Mouse (Mus musculus) CD8-positive naive resting alpha-beta T cell, adult 2 months (primary cell): ENCODE results near the gene Aplp2.
"Not testable (repeated sequence)": the region's sequence is repeated elsewhere in the genome, so short reads cannot be mapped to it uniquely, and the experiment has no call there.

Experiments
- DNase-seq, 2 experiments: peaks; one replicate each; pipeline ENCODE4 v3.0.0; 2022; ENCODE audit warnings: low read depth in 2 of 2, low spot score in 2 of 2

Gene Aplp2

DNA sequence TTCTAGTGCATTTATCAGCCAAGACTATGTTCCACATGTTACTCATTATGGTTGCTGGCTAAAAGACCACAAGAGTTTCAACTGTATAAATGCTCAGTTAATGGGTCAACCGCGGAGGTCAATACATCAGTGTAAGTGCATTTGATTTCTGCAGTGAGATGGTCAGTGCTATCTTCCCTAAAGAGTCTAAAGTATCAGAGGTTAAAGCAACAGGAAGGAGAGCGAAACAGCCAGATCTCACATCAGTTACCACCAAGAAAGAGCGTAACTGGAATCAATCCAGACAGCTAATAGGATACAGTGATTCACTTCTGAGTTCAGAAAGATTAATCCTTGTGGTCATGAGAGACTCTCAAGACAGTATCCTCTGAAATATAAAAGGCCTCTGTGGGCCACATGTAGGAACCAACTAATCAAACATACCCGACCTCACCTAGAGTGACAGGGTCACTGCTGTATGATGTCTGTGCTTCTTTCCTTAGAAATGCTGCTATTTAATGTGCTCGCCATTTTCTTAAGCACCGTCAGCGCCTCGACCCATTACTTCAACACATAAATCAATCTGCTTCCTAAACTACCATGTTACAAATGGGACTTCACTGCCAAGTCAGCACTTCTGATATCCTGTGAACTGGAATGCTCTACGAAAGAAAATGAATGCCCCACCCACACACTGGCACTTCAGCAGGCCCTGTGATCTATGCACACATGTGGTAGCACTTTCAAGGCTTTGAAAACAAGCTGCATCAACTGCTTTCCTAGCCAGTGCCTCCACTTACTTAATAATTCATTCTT is 30.1 kb downstream of the Aplp2 start:
- DNase-seq = no peak

DNA sequence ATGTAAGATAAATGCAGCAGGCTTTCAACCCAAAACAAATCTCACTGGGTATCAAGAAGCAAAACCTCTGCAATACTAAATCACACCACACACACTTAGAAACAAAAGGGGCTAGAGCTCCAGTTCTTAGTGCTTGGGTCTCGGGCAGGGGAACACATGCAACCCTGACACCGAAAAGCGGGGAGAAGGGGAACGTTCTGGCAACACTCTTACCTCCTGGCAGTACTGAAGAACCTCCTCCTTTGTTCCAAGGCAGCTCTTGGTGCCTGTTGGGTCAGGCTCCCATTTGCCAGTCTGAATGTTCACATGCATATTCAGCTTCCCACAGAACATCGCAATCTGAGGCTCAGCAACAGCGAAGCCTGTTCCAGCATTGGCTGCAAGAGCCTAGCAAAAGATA is 33.9 kb downstream of the Aplp2 start:
- no peak for DNase-seq

DNA sequence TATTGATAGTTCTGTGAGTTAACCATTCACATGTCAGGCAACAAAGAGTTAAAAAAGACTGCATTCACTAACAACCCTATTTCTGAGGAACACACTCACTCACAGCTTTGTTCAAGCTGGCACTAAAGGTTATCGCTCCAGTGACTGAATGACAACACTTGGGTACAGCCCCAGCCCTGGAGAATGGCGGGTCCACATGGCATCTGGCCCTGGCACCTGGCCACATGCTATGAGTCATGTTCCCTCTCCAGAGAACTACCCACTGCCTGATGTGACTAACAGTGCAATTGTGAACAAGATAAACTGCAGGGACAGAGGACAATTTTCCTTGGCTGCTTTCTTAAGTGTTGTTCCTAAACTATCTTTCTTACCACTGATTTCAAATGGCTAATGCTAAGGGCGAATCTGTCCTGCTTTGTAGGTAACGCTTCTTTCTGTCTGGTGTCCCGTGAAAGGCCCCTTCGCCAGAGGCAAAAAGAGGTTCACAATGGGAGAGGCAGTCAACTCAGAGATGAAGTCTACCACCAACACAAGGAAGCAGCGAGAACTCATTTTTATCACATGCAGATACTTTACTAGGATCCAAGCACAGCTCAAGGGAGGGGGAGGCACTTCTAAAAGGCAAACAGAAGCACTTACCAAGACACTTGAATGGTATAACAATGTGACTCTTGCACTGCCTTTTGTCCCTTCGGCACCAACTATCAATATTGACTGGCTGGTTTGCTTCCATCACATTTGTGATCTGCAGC is 35.1 kb downstream of the Aplp2 start:
- DNase-seq = no peak

DNA sequence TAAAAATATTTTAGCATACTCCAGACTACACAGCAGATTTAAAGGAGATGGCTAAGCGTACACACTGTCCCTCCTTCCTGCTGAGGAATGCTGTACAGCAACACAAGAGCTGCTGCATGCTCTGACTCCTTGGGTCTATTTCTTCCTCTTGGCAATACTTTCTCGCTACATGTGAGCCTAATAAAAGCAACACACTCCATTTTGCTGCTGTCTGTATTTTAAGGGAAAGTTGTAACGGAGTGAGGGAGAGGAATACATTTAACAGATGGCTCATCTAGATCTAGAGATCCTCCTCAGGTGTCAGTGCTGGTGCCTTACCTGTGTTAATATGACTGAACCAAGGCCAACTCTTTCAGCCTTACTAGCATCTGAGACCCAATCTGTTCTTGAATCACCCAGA is 35.6 kb downstream of the Aplp2 start:
- no peak for DNase-seq

DNA sequence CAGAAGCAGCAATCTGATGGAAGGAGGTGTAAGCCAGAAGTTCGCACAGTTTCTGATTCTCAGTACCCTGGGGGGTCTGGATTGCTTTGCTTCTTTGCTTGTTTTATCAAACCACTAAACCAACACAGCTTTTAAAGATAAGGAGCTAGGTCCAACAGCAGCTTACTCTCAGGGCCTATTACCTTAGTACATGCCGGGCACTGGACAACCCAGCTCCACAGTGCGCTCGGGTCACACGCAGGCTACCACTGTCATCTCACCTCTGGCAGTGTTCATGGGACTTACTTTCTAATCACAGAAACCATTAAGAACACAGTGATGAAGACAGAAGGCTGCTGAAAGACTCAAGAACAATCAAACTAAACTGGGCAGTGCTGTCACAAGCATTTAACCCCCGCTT is 36.3 kb downstream of the Aplp2 start:
- no peak for DNase-seq

DNA sequence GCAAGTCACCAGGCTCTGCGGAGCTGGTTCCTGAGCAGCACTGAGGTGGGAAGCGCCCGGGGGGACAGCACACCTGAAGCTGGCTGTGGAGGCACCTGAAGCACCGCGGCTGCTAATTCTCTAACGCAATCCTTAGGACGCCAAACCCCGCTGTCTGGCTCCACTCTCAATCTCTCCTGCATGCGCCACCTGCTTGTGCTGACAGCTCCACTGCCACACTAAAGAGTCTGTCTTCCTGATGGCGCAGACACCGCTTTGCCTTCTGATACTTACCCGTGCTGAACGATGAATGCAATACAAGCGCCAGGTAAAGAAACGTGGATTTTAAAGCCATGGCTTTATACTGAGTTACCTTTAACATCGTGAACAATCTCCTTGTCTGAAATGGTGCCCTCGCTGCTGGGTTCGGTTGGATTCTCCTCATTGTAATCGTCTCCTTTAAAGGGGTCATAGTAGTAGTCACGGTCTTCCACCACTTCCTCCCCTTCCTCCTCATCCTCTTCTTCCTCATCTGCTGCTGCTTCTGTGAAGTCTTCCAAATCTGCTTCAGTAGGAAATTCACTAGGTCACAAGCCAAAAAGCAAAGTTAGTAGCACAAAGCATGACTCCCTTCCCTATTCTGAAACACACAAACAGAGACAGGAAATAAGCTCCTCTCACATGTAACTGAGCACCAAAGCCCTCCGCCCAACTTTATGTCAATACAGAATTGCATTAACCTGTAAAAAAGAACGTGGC is 43.1 kb downstream of the Aplp2 start:
- no peak for DNase-seq

DNA sequence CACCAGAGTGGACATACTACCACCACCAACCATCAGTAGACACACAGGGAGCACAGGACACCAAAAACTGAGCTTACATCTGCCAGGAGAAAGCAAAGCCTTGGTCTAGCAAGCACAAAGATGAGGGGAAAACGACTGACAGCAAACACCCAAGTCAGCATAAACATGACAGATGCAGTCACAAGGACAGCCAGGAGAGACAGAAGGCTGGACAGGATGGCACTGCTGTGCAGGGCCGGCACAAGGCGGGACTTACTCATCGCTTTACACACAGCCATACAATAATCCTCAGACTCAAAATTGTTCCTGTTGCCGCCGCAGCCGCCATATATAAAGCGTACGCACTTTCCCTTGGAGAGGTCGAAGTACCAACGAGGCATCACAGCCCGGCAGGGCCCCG is 44.3 kb downstream of the Aplp2 start:
- no peak for DNase-seq

DNA sequence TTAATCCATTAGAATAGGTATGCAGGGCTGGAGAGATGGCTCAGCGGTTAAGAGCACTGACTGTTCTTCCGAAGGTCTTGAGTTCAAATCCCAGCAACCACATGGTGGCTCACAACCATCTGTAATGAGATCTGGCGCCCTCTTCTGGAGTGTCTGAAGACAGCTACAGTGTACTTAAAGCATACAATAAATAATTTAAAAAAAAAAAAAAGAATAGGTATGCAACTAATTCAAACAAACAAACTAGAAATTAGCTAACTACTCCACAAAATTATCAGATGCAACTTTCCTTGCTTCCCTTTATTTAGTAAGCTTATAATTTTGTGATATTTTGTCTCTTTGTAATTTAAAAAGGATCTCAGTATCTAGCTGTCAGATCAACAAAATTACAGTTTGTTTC is 46.1 kb downstream of the Aplp2 start:
- DNase-seq = not testable (repeated sequence)

DNA sequence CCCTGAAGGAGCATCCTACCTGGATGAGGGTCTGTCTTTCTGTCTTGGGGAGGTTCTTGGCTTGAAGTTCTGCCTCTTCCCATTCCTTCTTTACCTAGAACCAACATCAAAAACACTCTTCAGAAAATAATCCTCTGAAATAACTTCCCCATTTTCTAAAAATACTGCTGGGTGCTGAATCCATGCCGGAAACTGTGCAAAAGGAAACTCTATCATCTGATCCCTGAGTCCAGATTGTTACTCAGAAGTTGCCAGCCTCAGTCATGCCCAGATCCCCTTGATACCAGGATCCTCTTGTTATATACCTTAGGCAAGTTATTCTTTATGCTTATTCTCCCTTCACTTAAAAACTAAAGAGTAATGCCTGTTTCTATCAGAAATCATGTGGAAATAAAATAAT is 48.3 kb downstream of the Aplp2 start:
- no peak for DNase-seq

DNA sequence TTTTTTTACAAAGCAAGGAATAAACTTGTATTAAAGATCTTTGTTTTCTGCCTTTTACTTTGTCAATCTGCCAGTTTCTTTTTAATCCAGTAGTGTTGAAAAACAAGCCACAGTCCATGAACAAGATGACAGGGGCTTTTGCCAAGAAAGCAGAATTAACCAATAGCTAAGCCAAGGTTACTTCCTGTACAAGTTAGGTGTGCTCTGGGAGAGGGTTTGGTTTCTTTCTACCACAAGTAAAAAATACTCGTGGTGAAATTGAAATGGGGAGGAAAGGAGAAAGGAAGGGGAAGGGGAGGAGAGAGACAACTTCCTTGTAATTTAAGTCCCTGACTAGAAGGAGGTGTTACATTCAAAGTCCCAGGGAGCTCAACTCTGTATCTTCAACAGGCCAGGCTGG is 48.7 kb downstream of the Aplp2 start:
- DNase-seq = no peak

DNA sequence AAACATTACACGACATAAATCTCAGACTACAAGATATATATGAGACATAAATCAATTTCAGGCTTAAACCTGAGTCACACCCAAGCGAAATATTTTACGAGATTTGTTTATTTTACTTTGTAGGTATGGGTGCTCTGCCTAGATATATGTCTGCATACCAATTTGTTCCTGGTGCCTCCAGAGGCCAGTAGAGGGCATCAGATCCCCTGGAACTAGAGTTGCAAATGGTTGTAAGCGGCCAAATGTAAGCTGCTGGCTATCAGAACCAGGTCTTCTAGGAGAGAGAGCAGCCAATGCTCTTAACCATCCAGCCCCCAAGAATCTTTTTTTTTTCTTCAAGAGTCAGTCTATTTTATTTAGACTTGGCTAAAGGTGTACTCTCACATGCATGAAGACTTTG is 51.7 kb downstream of the Aplp2 start:
- no peak for DNase-seq

DNA sequence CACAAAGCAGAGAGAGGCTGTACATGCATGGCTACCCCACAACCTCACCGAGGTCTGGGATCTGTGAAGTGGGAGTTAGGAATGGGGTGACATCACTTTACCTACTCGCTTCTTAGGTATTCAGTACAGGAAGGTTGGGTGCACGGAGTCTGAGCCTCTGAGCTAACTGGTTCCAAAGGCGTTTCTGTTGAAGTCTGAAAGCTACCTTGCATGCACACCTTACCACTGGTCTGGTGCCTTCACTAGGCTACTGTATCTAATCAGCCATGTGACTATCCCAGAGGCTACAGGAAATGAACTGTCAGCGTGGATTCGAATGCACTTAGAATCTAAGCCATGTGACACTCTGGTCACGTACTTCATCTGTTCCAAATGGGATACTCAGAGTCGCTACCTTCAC is 55.0 kb downstream of the Aplp2 start:
- DNase-seq = no peak

DNA sequence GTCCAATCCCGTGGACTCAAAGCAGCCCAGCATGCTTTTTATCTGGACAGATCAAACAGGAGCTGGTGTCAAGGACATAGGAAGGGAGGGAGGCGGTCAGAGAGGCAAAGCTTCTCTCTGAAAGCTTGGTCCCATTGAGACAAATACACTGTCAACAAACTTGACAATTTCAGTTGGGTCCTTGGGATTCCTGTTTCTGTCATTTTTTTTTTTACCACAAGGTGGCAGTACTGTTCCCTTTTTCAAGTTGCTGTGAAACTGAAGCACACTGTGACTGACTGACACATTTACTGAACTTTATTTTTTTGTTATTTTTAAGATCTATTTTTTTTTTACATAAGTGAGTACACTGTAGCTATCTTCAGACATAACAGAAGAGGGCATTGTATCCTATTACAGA is 60.6 kb downstream of the Aplp2 start:
- DNase-seq = peak in 1 of 2 experiments; percentile 17

DNA sequence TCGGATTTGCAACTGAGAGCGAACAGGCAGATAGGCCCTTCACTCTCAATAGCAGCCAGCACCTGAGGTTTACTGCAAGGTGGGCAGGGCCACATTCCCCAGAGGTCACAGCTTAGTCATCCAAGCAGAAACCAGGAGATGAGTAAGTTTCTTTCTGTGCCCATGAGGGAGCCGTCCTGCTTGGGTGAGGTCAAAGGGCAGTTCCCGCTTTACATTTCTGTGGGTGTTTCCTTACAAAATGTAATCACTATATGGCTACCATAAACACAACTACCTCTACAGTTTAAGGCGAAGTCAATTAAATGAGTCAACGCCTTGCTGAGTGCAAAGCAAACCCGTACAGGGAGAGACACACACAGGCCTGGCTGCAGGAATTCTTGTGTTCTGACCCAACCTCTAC is 63.5 kb downstream of the Aplp2 start:
- DNase-seq = no peak

DNA sequence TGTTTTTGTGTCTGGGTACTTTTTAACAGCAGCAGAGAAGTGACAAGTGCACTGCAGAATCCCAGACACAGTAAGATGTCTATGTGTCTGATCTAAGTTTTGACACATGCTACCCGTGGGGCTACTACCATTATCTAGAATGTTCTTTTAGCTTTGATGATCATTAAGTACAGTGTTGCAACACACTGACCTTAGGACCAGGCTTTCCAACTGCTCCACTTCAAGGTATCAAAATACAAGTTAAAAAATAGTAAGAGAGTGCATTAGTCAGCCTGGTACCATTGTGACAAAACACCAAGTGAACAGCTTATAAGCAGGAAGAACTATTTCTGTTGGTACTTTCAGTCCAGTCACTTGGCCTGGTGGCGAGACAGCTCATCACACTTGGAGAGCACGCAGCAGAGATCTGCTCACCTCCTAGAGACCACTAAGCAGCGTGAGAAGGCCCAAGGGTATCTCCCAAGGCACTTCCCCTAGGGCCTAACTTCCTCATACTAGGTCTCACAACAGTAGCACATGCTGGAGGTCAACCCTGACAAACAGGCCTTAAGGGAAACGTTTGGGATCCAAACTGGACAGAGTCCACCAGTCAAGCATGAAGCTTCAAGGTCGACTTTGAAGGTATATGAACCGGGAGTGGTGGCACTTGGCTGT is 66.2 kb downstream of the Aplp2 start:
- no peak for DNase-seq

DNA sequence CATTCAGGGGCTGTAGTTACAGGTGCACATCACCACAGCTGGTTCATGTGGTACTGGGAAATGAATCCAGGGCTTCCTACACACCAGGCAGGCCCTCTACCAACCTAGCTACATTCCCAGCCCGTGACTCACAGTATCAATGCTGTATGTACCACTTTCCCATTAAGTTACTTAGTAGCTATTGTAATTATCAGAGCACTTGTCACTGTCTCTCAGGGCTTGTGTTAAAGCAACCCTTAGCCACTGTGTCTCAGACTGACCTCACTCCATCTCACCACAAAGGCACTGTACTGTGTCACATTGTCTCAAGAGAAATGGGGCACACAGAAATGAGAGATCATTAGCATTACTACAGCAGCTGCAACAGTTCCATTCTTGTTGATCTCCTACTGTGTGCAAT is 68.7 kb downstream of the Aplp2 start:
- no peak for DNase-seq

DNA sequence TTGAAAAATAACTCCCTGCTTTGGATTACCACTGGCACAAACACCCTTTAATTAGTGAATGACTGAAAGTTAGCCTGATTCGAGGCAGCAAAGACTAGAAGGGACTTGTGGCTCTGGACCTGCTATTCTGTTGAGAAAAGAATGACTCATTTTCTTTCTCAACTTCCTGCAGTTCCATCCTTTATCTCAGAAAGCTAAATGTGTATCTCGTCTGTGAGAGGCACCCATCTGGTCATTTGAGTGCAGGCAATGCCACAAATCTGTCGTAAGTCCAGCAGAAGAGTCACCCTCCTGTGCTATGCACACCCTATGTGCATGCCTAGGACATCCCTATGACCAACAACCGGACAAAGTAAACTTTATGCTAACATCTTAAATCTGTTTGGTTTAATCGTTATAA is 78.5 kb downstream of the Aplp2 start:
- no peak for DNase-seq

DNA sequence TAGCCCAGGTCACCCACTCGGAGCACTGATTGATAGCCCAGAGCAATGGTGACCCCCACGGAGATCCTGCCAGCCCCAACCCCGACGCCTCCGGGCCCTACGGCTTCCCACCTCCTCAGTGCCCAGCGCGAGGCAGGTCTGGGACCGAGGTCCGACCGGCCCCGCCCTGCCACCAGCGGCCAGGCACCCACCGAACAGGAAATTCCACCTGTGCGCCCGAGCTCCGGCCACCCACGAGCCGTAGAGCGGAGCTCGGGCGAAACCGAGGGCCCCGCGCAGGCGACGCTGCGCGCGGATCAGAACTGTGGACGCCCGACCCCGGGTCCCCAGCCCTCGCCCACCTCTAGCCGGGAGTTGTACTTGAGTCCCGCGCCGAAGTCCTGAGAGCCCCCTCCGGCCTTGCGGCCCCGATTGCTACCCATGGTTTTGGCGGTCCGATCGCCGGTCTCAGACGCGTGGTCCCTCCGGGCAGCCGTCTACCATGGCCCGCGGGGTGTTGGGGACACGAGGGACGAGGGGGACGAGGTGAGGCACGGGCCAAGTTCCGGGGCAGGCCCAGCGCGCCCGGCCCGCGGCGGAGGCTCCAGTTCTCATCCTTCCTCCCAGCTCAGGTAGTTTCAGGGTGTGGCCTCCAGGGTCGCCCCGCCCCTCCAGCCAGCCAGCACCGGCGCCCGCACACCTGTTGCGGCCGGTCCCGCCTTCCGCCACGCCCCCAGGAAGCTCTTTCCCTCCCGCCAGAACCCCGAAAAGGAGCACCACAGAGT is 80.2 kb downstream of the Aplp2 start, which contains the start of gene St14:
Gene St14 (minus strand): TSS at position 649 of the 764 bp plus-strand sequence.
- peak in 1 of 2 experiments; percentile 3 for DNase-seq

DNA sequence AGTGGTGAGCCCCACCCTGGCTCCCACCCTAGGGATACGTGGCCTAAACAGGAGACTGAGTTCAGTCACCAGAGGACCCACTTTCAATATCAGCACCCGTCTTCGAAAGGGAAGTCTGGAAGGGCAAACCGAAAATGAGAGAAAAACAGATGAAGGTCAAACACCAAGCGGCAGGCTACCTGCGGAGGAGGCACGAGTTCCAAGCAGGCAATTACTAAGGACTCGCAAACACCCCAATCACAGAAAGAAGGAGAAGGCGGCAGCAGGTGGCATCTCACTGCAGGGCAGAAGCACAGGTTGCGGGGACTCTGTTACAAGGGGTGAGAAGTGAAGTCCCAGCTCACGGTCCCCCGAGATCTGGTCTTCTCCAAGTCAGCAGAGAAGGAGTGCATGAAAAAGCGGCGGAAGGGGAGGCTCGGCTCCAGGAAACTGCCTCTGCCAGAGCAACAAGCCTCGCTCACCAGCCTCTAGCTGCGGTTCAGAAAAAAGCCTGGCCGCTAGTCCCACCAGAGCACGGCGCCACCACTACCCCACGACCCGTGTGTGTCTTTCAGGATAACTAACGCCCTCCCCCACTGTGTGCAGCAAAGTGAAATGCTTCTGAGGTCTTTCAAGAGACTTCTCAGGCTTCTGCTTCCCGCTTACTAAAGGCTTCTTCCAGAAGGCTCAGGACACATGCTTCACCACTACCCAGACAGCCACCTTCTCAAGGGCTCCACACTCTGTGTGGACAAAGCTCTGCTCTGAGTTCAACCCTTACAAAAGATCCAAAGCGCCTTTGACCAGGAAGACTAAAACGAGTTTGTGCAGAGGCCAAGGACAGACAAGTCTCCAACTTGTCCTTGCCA is 81.0 kb downstream of the Aplp2 start:
- DNase-seq = no peak

DNA sequence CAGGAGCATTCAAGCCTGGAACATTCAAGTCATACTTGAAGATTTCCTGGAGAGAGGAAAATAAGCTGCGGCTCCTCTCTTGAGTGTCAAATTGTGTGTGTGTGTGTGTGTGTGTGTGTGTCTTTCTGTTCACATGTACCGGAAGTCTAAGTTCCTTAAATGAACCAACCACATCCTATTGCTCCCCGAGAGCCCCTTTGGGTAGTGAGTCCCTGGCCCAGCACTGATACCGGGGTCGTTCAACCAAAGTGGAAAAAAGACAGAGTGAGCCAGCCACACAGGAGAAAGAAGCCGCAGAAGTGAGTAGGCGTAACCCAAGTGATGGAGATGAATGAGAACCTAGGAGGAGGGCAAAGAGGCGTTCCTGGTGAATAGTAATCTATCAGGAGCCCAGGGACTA is 81.7 kb downstream of the Aplp2 start:
- no peak for DNase-seq
